Mouse (Mus musculus): ENCODE measurements around the gene Sesn1.

DNA sequence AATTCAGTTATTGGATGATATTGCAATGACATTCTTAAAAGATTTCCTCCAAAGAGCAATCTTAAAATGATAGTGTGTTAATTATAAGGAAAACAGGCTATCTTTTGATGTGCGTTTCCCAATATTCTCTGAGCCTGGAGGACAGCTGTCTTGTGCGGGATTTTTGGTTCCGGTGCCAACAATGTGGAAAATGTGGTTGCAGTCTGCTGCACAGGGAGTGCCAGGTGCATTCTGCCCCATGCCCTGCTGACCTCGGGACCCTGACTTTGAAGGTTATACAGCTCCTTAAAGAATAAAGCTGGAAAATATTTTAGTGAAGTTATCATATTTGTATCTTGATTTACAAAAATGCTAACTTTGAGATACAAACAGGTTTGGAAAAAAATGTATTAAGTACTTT, 98.2 kb downstream of the Sesn1 start:
- TF ChIP-seq CTCF (IDR thresholded peaks at IDR 0.05; ENCODE audit: insufficient read depth, low read length) = no peak
- no peak for TF ChIP-seq POLR2A (IDR thresholded peaks at IDR 0.05; ENCODE audit: borderline replicate concordance, extremely low read depth, low read depth, low read length)

Measured in lung, adult 2 months (tissue).